Mouse (Mus musculus): ENCODE measurements around the gene Smarce1.

- TF ChIP-seq CTCF (IDR thresholded peaks at IDR 0.05; ENCODE audit: low read depth, low read length) (no peak), POLR2A (IDR thresholded peaks at IDR 0.05; ENCODE audit: insufficient read depth, low read length) (no peak)
Observed at GRCm38 (mm10) chr11:99186836-99187235, 44.0 kb downstream of the Smarce1 start.

All from ES-Bruce4 (cell line).